Mouse (Mus musculus) brain, embryonic 18.5 days (tissue): ENCODE measurements around the gene Olfr2.
"Not testable (repeated sequence)": the region's sequence is repeated elsewhere in the genome, so short reads cannot be mapped to it uniquely, and the experiment has no call there.

ENCODE experiments used
- DNase-seq: peaks from one replicate; pipeline ENCODE4 v3.0.0-alpha.2; 2012; ENCODE audit warnings: low read depth, low spot score

Olfr2 gene

GRCm38 (mm10) chr7:107005972-107006371 is at the start of gene Olfr2:
TSS of gene Olfr2 (minus strand) at chr7:107006072.
- no peak for DNase-seq

GRCm38 (mm10) chr7:107047578-107047977 is 41.7 kb upstream of the Olfr2 start:
- DNase-seq, result no peak

GRCm38 (mm10) chr7:107045833-107046232 is 40.0 kb upstream of the Olfr2 start:
- DNase-seq, result peak; percentile 8

- DNase-seq, result no peak
Observed at GRCm38 (mm10) chr7:107044407-107044806, 38.5 kb upstream of the Olfr2 start.

- no peak for DNase-seq
Observed at GRCm38 (mm10) chr7:107043136-107043535, 37.3 kb upstream of the Olfr2 start.

- DNase-seq, result no peak
Observed at GRCm38 (mm10) chr7:107039934-107040563, 34.2 kb upstream of the Olfr2 start.

- no peak for DNase-seq
Observed at GRCm38 (mm10) chr7:107030874-107031273, 25.0 kb upstream of the Olfr2 start, which contains the start of gene Olfr713. TSS of gene Olfr713 (plus strand) at chr7:107031174.

- DNase-seq, result no peak
Observed at GRCm38 (mm10) chr7:107004169-107004568, 1.7 kb downstream of the Olfr2 start.

GRCm38 (mm10) chr7:107000798-107001197 is 5.1 kb downstream of the Olfr2 start:
- no peak for DNase-seq

- no peak for DNase-seq
Observed at GRCm38 (mm10) chr7:106985236-106985635, 20.6 kb downstream of the Olfr2 start.

GRCm38 (mm10) chr7:106975353-106975752 is 30.5 kb downstream of the Olfr2 start, which contains the start of gene Olfr711:
TSS of gene Olfr711 (minus strand) at chr7:106975453.
- no peak for DNase-seq

GRCm38 (mm10) chr7:106967503-106967902 is 38.4 kb downstream of the Olfr2 start:
- DNase-seq, result not testable (repeated sequence)

- no peak for DNase-seq
Observed at GRCm38 (mm10) chr7:106963837-106964236, 42.0 kb downstream of the Olfr2 start, which contains the start of gene Olfr6. TSS of gene Olfr6 (minus strand) at chr7:106963937.

- no peak for DNase-seq
Observed at GRCm38 (mm10) chr7:106948212-106948611, 57.7 kb downstream of the Olfr2 start, which contains the start of gene Olfr710. TSS of gene Olfr710 (minus strand) at chr7:106948312.
